Mouse (Mus musculus) intestine, embryonic 14.5 days (tissue): ENCODE results near the gene Myo7a. TPM values are rescaled to one million over a fixed set of nuclear protein-coding genes. Genes with fewer than 3 reads are reported as not detected.

Experiments
- ATAC-seq: fragments of 200-750 bp; cut with Nextera tagmentation; replicated peaks from 2 replicates; pipeline ENCODE4 v1.8.0; 2017; ENCODE audit warnings: low read depth, moderate number of reproducible peaks, moderate TSS enrichment, moderate library complexity; ENCODE audit not compliant: low FRiP score, low TSS enrichment
- DNase-seq: peaks from one replicate; pipeline ENCODE4 v3.0.0-alpha.2; 2018; ENCODE audit warnings: low spot score
- H3K27ac ChIP-seq: fragments of 300-500 bp; sonication (generic); 2 replicates; pipeline ENCODE4 v1.5.1; 2014; ENCODE audit warnings: low read depth, mild to moderate bottlenecking, control low read depth
- H3K27me3 ChIP-seq: fragments of 300-500 bp; sonication (generic); replicated peaks from 2 replicates; pipeline ENCODE4 v1.6.1; 2014; ENCODE audit warnings: low read length, control low read depth; ENCODE audit not compliant: control insufficient read depth, insufficient read depth
- H3K36me3 ChIP-seq: fragments of 300-500 bp; sonication (generic); 2 replicates; pipeline ENCODE4 v1.6.1; 2014; ENCODE audit warnings: low read length, control low read depth; ENCODE audit not compliant: control insufficient read depth, insufficient read depth
- H3K4me1 ChIP-seq: fragments of 300-500 bp; sonication (generic); replicated peaks from 2 replicates; pipeline ENCODE4 v1.6.1; 2014; ENCODE audit warnings: low read length, control low read depth, mixed read lengths; ENCODE audit not compliant: control insufficient read depth, insufficient read depth
- H3K4me2 ChIP-seq: fragments of 300-500 bp; sonication (generic); 2 replicates; pipeline ENCODE4 v1.6.1; 2014; ENCODE audit warnings: low read length
- H3K4me3 ChIP-seq: fragments of 300-500 bp; sonication (generic); 2 replicates; pipeline ENCODE4 v1.5.1; 2014; ENCODE audit warnings: low read depth, low read length, control low read depth, mixed read lengths
- H3K9ac ChIP-seq: fragments of 300-500 bp; sonication (generic); 2 replicates; pipeline ENCODE4 v1.6.1; 2014; ENCODE audit warnings: mild to moderate bottlenecking, low read length
- H3K9me3 ChIP-seq: fragments of 300-500 bp; sonication (generic); 2 replicates; pipeline ENCODE4 v1.6.1; 2016; ENCODE audit warnings: low read length, control low read depth; ENCODE audit not compliant: control insufficient read depth
- WGBS: fragments of 180-500 bp; shearing (Covaris S2); extraction: QIAGEN DNeasy Blood & Tissue Kit; methylation state at CpG from one replicate; pipeline ENCODE4 v1.1.7; 2014; 5-methylcytosine and 5-hydroxymethylcytosine counted together
- polyA plus RNA-seq: library from polyadenylated mRNA; unstranded; fragments of >200 nt; fragmentation: Nextera tagmentation; extraction: Ambion mirVana; gene quantifications from 2 replicates; pipeline ENCODE4 v1.2.1, GENCODE M21; 2014

The Myo7a gene
- polyA plus RNA-seq, 1 experiment from 2014 or later, result 17.2 TPM

GRCm38 (mm10) chr7:98137583-98137982, 18.3 kb upstream of the Myo7a start:
- Histone ChIP-seq H3K4me2 (no peak overlapping the region), H3K9me3 (no peaks in the 10 kb centered on the region), H3K36me3 (no peaks in the 10 kb centered on the region), H3K27ac (no peak overlapping the region), H3K4me3 (no peak overlapping the region), H3K9ac (no peak overlapping the region), H3K4me1 (peaks cover 8% of the 10 kb centered on the region), H3K27me3 (no peaks in the 10 kb centered on the region)
- DNase-seq (no peak), ATAC-seq (no peak)
- 48% methylated on average over 3 of the region's 3 CpGs for WGBS

- H3K9me3 ChIP-seq, result no peaks in the 10 kb centered on the region
- H3K27me3 ChIP-seq, result no peaks in the 10 kb centered on the region
- H3K36me3 ChIP-seq, result no peaks in the 10 kb centered on the region
- WGBS, result 91% methylated on average over 8 of the region's 8 CpGs
- ATAC-seq (no peak; the same call in 1 of the 2 replicates), DNase-seq (no peak)
- no peaks in the 10 kb centered on the region for H3K4me1 ChIP-seq
- H3K9ac ChIP-seq, result no peak overlapping the region
- no peak overlapping the region for H3K27ac ChIP-seq
- no peak overlapping the region for H3K4me2 ChIP-seq
- H3K4me3 ChIP-seq, result no peak overlapping the region
Observed at GRCm38 (mm10) chr7:98131751-98132150, 12.4 kb upstream of the Myo7a start.

- no peak overlapping the region for H3K9ac ChIP-seq
- no peaks in the 10 kb centered on the region for H3K36me3 ChIP-seq
- no peaks in the 10 kb centered on the region for H3K27me3 ChIP-seq
- no peak overlapping the region for H3K4me2 ChIP-seq
- H3K4me1 ChIP-seq, result no peaks in the 10 kb centered on the region; the same call in 1 of the 2 replicates
- 39% methylated on average over 5 of the region's 5 CpGs for WGBS
- H3K4me3 ChIP-seq, result no peak overlapping the region
- ATAC-seq (no peak), DNase-seq (no peak)
- H3K27ac ChIP-seq, result no peak overlapping the region
- no peaks in the 10 kb centered on the region for H3K9me3 ChIP-seq
Observed at GRCm38 (mm10) chr7:98125473-98125872, 6.1 kb upstream of the Myo7a start.

- H3K9me3 ChIP-seq, result no peaks in the 10 kb centered on the region
- no peak for ATAC-seq
- WGBS, result 41% methylated on average over 5 of the region's 5 CpGs
- DNase-seq, result no peak
- H3K27ac ChIP-seq, result no peak overlapping the region
- no peak overlapping the region for H3K4me2 ChIP-seq
- no peaks in the 10 kb centered on the region for H3K27me3 ChIP-seq
- H3K9ac ChIP-seq, result no peak overlapping the region
- H3K4me3 ChIP-seq, result no peak overlapping the region
- H3K4me1 ChIP-seq, result peaks cover under 1% of the 10 kb centered on the region; the same call in 1 of the 2 replicates
- no peaks in the 10 kb centered on the region for H3K36me3 ChIP-seq
Observed at GRCm38 (mm10) chr7:98124701-98125100, 5.4 kb upstream of the Myo7a start.

- 69% methylated on average over 8 of the region's 8 CpGs for WGBS
- Histone ChIP-seq H3K9me3 (no peaks in the 10 kb centered on the region), H3K4me2 (no peak overlapping the region), H3K27ac (no peak overlapping the region), H3K4me1 (peaks cover 7% of the 10 kb centered on the region; the same call in 1 of the 2 replicates), H3K27me3 (no peaks in the 10 kb centered on the region), H3K4me3 (no peak overlapping the region), H3K36me3 (no peaks in the 10 kb centered on the region), H3K9ac (no peak overlapping the region)
- no peak for DNase-seq
- no peak for ATAC-seq
Observed at GRCm38 (mm10) chr7:98121673-98122072, 2.3 kb upstream of the Myo7a start.

- H3K9ac ChIP-seq, result no peak overlapping the region
- no peak overlapping the region for H3K4me2 ChIP-seq
- DNase-seq (no peak), ATAC-seq (no peak)
- H3K36me3 ChIP-seq, result no peaks in the 10 kb centered on the region
- H3K27me3 ChIP-seq, result no peaks in the 10 kb centered on the region
- H3K4me1 ChIP-seq, result peaks cover 7% of the 10 kb centered on the region; the same call in 1 of the 2 replicates
- WGBS, result 29% methylated on average over 3 of the region's 3 CpGs
- H3K4me3 ChIP-seq, result no peak overlapping the region
- H3K27ac ChIP-seq, result no peak overlapping the region
- H3K9me3 ChIP-seq, result no peaks in the 10 kb centered on the region
Observed at GRCm38 (mm10) chr7:98121241-98121640, 1.9 kb upstream of the Myo7a start.

- DNase-seq, result peak; percentile 89
- Histone ChIP-seq H3K9ac (no peak overlapping the region), H3K4me3 (0 out of 2 replicates have a peak overlapping the region, but pooled peaks have one; percentile 4), H3K27me3 (no peaks in the 10 kb centered on the region), H3K27ac (no peak overlapping the region), H3K9me3 (no peaks in the 10 kb centered on the region), H3K36me3 (no peaks in the 10 kb centered on the region), H3K4me2 (peak overlapping the region; percentile 42), H3K4me1 (peaks cover 7% of the 10 kb centered on the region; the same call in 1 of the 2 replicates)
- WGBS, result 12% methylated on average over 7 of the region's 7 CpGs
- peak; percentile 86 for ATAC-seq
Observed at GRCm38 (mm10) chr7:98120325-98120724, 1.0 kb upstream of the Myo7a start.

GRCm38 (mm10) chr7:98119961-98120232, 573 bp upstream of the Myo7a start:
- DNase-seq, result no peak
- Histone ChIP-seq H3K4me1 (peaks cover 7% of the 10 kb centered on the region; the same call in 1 of the 2 replicates), H3K4me3 (no peak overlapping the region), H3K4me2 (no peak overlapping the region), H3K9me3 (no peaks in the 10 kb centered on the region), H3K27me3 (no peaks in the 10 kb centered on the region), H3K36me3 (no peaks in the 10 kb centered on the region), H3K9ac (no peak overlapping the region), H3K27ac (no peak overlapping the region)
- peak; percentile 32; the same call in 1 of the 2 replicates for ATAC-seq
- WGBS, result 85% methylated on average over 2 of the region's 2 CpGs

- ATAC-seq, result no peak
- Histone ChIP-seq H3K27me3 (peaks cover 2% of the 10 kb centered on the region; the same call in 1 of the 2 replicates), H3K4me2 (no peak overlapping the region), H3K27ac (no peak overlapping the region), H3K4me1 (peaks cover 7% of the 10 kb centered on the region; the same call in 1 of the 2 replicates), H3K36me3 (no peaks in the 10 kb centered on the region), H3K9me3 (no peaks in the 10 kb centered on the region), H3K4me3 (no peak overlapping the region), H3K9ac (no peak overlapping the region)
- DNase-seq, result no peak
- 47% methylated on average over 11 of the region's 11 CpGs for WGBS
Observed at GRCm38 (mm10) chr7:98117012-98117660, 2.2 kb downstream of the Myo7a start.
